Mouse (Mus musculus) megakaryocyte, embryonic 14.5 days (primary cell): Measurements from ENCODE around the gene I0C0044D17Rik. TPM values are rescaled to one million over a fixed set of nuclear protein-coding genes. Genes with fewer than 3 reads are reported as not detected.

Experiments used
- H3K27me3 ChIP-seq: replicated peaks from 2 replicates; pipeline ENCODE3; 2012; ENCODE audit warnings: inconsistent platforms
- H3K36me3 ChIP-seq: replicated peaks from 2 replicates; pipeline ENCODE3; 2012; ENCODE audit warnings: low read length, inconsistent platforms, mixed read lengths
- H3K4me1 ChIP-seq: 2 replicates; pipeline ENCODE4 v1.6.1; 2012; ENCODE audit warnings: inconsistent platforms
- H3K4me3 ChIP-seq: replicated peaks from 2 replicates; pipeline ENCODE3; 2012; ENCODE audit warnings: moderate library complexity, mild to moderate bottlenecking, inconsistent platforms
- H3K9me3 ChIP-seq: 2 replicates; pipeline ENCODE4 v1.6.1; 2012; ENCODE audit warnings: inconsistent platforms
- FLI1 ChIP-seq: IDR thresholded peaks from 2 replicates; pipeline ENCODE4 v1.6.1; 2012; ENCODE audit warnings: low read length, inconsistent platforms, mixed read lengths
- GATA1 ChIP-seq: IDR thresholded peaks from 3 replicates; pipeline ENCODE4 v1.6.1; 2012; ENCODE audit warnings: mixed read lengths, low read length, inconsistent platforms, borderline replicate concordance
- polyA plus RNA-seq: library from polyadenylated mRNA; stranded (reverse); fragments of >175 nt; gene quantifications from 2 replicates; pipeline ENCODE4 v1.2.3, GENCODE M21; 2012; ENCODE audit warnings: low replicate concordance; ENCODE audit not compliant: insufficient read depth

The I0C0044D17Rik gene
- polyA plus RNA-seq, 1 experiment: not detected

DNA sequence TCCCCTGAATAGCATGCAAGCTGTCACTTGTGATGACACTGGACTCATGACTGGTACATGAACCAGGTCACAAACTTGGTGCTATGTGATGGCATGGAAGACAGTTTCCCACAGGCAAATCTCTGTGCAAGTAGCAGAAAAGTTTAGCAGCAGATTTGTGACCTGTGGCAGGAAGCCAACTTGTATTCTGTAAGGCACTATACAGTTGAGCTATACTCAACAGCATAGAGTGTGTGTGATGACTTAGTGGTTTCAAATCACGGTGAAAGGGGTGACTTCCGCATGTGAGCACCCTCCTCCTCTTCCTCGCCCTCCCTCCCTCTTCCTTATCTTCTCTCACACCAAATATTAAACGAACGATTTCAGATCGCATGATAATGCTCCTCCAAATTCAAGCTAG is 46.2 kb downstream of the I0C0044D17Rik start:
- H3K4me1 ChIP-seq: no peaks in the 10 kb centered on the region
- no peaks in the 10 kb centered on the region for H3K27me3 ChIP-seq
- no peak overlapping the region for H3K4me3 ChIP-seq
- H3K36me3 ChIP-seq: no peaks in the 10 kb centered on the region
- H3K9me3 ChIP-seq: peaks cover 52% of the 10 kb centered on the region
- TF ChIP-seq GATA1 (no peak), FLI1 (no peak)

DNA sequence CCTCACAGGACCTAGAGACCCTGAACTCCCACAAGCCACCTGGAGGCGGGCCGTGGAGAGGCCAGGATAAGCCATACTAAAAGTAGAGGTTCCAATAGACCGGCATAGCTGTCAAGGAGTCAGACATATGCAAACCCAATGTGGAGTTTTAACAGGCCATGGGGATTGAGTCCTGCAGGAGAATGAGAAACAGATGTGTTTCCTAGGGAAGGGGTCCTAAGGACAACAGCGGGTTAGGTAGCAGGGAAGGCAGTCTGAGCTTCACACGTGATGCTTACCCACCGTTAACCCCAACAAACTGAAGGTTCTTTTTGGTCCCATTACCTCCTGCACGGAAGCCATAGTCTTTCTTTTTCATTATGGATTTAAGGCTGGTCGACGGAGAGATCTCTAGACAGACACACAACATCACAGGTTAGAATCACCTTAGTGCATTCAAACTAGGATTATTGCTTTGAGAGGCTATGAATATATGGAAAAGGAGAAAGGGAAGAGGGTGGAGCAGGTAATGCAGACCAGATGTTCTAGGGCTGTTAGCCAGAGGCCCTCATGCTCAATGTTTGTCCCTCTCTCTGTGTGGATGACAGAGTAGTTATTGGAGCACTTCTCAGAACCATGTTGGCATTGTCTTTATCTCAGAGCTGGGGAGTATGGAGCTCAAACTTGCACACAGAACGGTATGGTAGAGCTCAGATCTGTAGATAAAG is 46.8 kb downstream of the I0C0044D17Rik start:
- TF ChIP-seq GATA1 (no peak), FLI1 (no peak)
- no peaks in the 10 kb centered on the region for H3K36me3 ChIP-seq
- H3K27me3 ChIP-seq: no peaks in the 10 kb centered on the region
- H3K9me3 ChIP-seq: peaks cover 48% of the 10 kb centered on the region
- no peak overlapping the region for H3K4me3 ChIP-seq
- H3K4me1 ChIP-seq: no peaks in the 10 kb centered on the region

DNA sequence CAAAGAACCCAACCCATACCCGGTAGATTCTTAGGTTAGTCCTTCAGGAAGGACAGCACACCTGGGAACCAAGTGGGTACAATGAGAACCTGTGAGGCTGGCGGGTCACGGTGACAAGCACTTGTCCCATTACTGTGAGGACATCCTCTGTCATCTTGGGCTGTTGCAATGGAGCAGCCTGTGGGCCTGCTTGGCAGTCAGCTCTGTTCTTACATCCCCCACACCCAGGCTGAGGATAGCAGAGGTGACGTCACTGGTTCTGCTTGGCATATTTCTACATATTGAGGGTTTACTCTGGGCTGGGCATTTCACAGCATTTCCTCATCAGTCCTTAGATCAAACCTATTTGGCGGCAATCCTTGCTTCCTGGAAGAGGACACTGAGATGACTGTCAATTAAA is 49.9 kb downstream of the I0C0044D17Rik start:
- Histone ChIP-seq H3K36me3 (no peaks in the 10 kb centered on the region), H3K9me3 (peaks cover 31% of the 10 kb centered on the region), H3K4me1 (no peaks in the 10 kb centered on the region), H3K4me3 (no peak overlapping the region), H3K27me3 (no peaks in the 10 kb centered on the region)
- no peak for TF ChIP-seq FLI1

Other genes starting within 250 kb of the I0C0044D17Rik start
- 0.08 TPM in 1 of 2 replicates, not detected in the other for gene L1td1, start 97.1 kb downstream of the I0C0044D17Rik start, polyA plus RNA-seq
- not detected in 2 replicates for gene Kank4, start 6.3 kb downstream of the I0C0044D17Rik start, polyA plus RNA-seq
- gene Usp1, start 100.0 kb upstream of the I0C0044D17Rik start, polyA plus RNA-seq: 77.5 and 131 TPM in 2 replicates
- 0.18 TPM in 1 of 2 replicates, not detected in the other for gene Angptl3, start 207.1 kb upstream of the I0C0044D17Rik start, polyA plus RNA-seq